Mouse (Mus musculus): ENCODE data around the gene Gm20765. TPM values are rescaled to one million over a fixed set of nuclear protein-coding genes. Genes with fewer than 3 reads are reported as not detected.
"Not testable (repeated sequence)": the region's sequence is repeated elsewhere in the genome, so short reads cannot be mapped to it uniquely, and the experiment has no call there.

Gm20765 gene
- total RNA-seq (2014; fragmentation: Nextera tagmentation) (not detected in 2 replicates), total RNA-seq (2017) (0.33 TPM in 1 of 2 replicates, not detected in the other), polyA plus RNA-seq (2012) (not detected in 2 replicates)

DNA sequence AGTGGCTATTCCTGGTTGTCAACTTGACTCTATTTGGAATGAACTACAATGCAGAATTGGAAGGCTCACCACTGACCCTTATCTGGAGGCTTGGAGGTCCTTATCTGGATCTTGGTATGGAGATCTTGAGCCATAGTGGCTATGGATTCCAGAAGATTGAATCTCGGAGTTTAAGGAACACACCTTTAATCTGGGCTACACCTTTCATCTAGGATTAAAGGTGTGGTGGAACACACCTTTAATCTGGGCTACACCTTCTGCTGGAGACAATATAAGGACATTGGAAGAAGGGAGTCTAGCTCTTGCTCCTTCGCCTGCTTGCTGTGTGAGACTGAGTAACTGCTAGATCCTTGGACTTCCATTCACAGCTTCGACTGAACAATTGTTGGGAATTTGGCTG, at the start of gene Gm20765:
Gene Gm20765, plus strand, starts transcription at position 301 of the 400 bp plus-strand sequence.
- H3K36me3 ChIP-seq (replicated peaks); H3K4me1 ChIP-seq (ENCODE audit: insufficient read depth, low read depth, low read length); DNase-seq (ENCODE audit: low spot score); H3K27me3 ChIP-seq (ENCODE audit: insufficient read depth, low read length); H3K9me3 ChIP-seq (replicated peaks); H3K4me3 ChIP-seq (ENCODE audit: low read depth, low read length); ATAC-seq (ENCODE audit: extremely low read depth, insufficient number of reproducible peaks, low FRiP score, poor library complexity, severe bottlenecking): not testable (repeated sequence)

GRCm38 (mm10) chr10:104142687-104143086, 42.6 kb upstream of the Gm20765 start, which contains the start of gene Gm21293:
Gene Gm21293, plus strand, starts transcription at chr10:104142987.
- not testable (repeated sequence) for H3K36me3 ChIP-seq (replicated peaks); H3K4me3 ChIP-seq (ENCODE audit: low read depth, low read length); DNase-seq (ENCODE audit: low spot score); ATAC-seq (ENCODE audit: extremely low read depth, insufficient number of reproducible peaks, low FRiP score, poor library complexity, severe bottlenecking); H3K27me3 ChIP-seq (ENCODE audit: insufficient read depth, low read length); H3K9me3 ChIP-seq (replicated peaks); H3K4me1 ChIP-seq (ENCODE audit: insufficient read depth, low read depth, low read length)

- not testable (repeated sequence) for H3K4me3 ChIP-seq (ENCODE audit: low read depth, low read length); H3K4me1 ChIP-seq (ENCODE audit: insufficient read depth, low read depth, low read length); H3K36me3 ChIP-seq (replicated peaks); H3K27me3 ChIP-seq (ENCODE audit: insufficient read depth, low read length); DNase-seq (ENCODE audit: low spot score); H3K9me3 ChIP-seq (replicated peaks); ATAC-seq (ENCODE audit: extremely low read depth, insufficient number of reproducible peaks, low FRiP score, poor library complexity, severe bottlenecking)
These were observed 34.1 kb upstream of the Gm20765 start, which contains the start of gene Gm6763 for GRCm38 (mm10) chr10:104151197-104151596. Gene Gm6763, plus strand, starts transcription at chr10:104151497.

DNA sequence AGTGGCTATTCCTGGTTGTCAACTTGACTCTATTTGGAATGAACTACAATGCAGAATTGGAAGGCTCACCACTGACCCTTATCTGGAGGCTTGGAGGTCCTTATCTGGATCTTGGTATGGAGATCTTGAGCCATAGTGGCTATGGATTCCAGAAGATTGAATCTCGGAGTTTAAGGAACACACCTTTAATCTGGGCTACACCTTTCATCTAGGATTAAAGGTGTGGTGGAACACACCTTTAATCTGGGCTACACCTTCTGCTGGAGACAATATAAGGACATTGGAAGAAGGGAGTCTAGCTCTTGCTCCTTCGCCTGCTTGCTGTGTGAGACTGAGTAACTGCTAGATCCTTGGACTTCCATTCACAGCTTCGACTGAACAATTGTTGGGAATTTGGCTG, 25.6 kb upstream of the Gm20765 start, which contains the start of gene Gm8764:
Gene Gm8764, plus strand, starts transcription at position 301 of the 400 bp plus-strand sequence.
- H3K27me3 ChIP-seq (ENCODE audit: insufficient read depth, low read length); H3K4me1 ChIP-seq (ENCODE audit: insufficient read depth, low read depth, low read length); ATAC-seq (ENCODE audit: extremely low read depth, insufficient number of reproducible peaks, low FRiP score, poor library complexity, severe bottlenecking); DNase-seq (ENCODE audit: low spot score); H3K4me3 ChIP-seq (ENCODE audit: low read depth, low read length); H3K9me3 ChIP-seq (replicated peaks); H3K36me3 ChIP-seq (replicated peaks): not testable (repeated sequence)

GRCm38 (mm10) chr10:104168215-104168614, 17.1 kb upstream of the Gm20765 start, which contains the start of gene Gm21304:
Gene Gm21304, plus strand, starts transcription at chr10:104168515.
- DNase-seq (ENCODE audit: low spot score); H3K36me3 ChIP-seq (replicated peaks); H3K9me3 ChIP-seq (replicated peaks); H3K4me3 ChIP-seq (ENCODE audit: low read depth, low read length); H3K4me1 ChIP-seq (ENCODE audit: insufficient read depth, low read depth, low read length); ATAC-seq (ENCODE audit: extremely low read depth, insufficient number of reproducible peaks, low FRiP score, poor library complexity, severe bottlenecking); H3K27me3 ChIP-seq (ENCODE audit: insufficient read depth, low read length): not testable (repeated sequence)

DNA sequence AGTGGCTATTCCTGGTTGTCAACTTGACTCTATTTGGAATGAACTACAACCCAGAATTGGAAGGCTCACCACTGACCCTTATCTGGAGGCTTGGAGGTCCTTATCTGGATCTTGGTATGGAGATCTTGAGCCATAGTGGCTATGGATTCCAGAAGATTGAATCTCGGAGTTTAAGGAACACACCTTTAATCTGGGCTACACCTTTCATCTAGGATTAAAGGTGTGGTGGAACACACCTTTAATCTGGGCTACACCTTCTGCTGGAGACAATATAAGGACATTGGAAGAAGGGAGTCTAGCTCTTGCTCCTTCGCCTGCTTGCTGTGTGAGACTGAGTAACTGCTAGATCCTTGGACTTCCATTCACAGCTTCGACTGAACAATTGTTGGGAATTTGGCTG, 8.6 kb upstream of the Gm20765 start, which contains the start of gene Gm21312:
Gene Gm21312, plus strand, starts transcription at position 301 of the 400 bp plus-strand sequence.
- not testable (repeated sequence) for H3K9me3 ChIP-seq (replicated peaks); H3K4me3 ChIP-seq (ENCODE audit: low read depth, low read length); H3K27me3 ChIP-seq (ENCODE audit: insufficient read depth, low read length); ATAC-seq (ENCODE audit: extremely low read depth, insufficient number of reproducible peaks, low FRiP score, poor library complexity, severe bottlenecking); H3K4me1 ChIP-seq (ENCODE audit: insufficient read depth, low read depth, low read length); H3K36me3 ChIP-seq (replicated peaks); DNase-seq (ENCODE audit: low spot score)

DNA sequence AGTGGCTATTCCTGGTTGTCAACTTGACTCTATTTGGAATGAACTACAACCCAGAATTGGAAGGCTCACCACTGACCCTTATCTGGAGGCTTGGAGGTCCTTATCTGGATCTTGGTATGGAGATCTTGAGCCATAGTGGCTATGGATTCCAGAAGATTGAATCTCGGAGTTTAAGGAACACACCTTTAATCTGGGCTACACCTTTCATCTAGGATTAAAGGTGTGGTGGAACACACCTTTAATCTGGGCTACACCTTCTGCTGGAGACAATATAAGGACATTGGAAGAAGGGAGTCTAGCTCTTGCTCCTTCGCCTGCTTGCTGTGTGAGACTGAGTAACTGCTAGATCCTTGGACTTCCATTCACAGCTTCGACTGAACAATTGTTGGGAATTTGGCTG, 8.4 kb downstream of the Gm20765 start, which contains the start of gene Gm4340:
Gene Gm4340, plus strand, starts transcription at position 301 of the 400 bp plus-strand sequence.
- not testable (repeated sequence) for H3K9me3 ChIP-seq (replicated peaks); H3K4me3 ChIP-seq (ENCODE audit: low read depth, low read length); H3K36me3 ChIP-seq (replicated peaks); H3K27me3 ChIP-seq (ENCODE audit: insufficient read depth, low read length); H3K4me1 ChIP-seq (ENCODE audit: insufficient read depth, low read depth, low read length); ATAC-seq (ENCODE audit: extremely low read depth, insufficient number of reproducible peaks, low FRiP score, poor library complexity, severe bottlenecking); DNase-seq (ENCODE audit: low spot score)

GRCm38 (mm10) chr10:104209655-104210054, 24.3 kb downstream of the Gm20765 start:
- no peak for ATAC-seq (ENCODE audit: extremely low read depth, insufficient number of reproducible peaks, low FRiP score, poor library complexity, severe bottlenecking)
- Histone ChIP-seq H3K4me1 (ENCODE audit: insufficient read depth, low read depth, low read length) (no peaks in the 10 kb centered on the region), H3K4me3 (ENCODE audit: low read depth, low read length) (no peak overlapping the region), H3K9me3 (replicated peaks) (peaks cover 8% of the 10 kb centered on the region), H3K36me3 (replicated peaks) (no peaks in the 10 kb centered on the region), H3K27me3 (ENCODE audit: insufficient read depth, low read length) (no peaks in the 10 kb centered on the region)
- DNase-seq (ENCODE audit: low spot score): no peak
- TF ChIP-seq GATA1 (IDR thresholded peaks at IDR 0.05; ENCODE audit: borderline replicate concordance, low read length) (no peak), TAL1 (conservative IDR thresholded peaks at IDR 0.05; ENCODE audit: low read depth, low read length) (no peak), GATA2 (IDR thresholded peaks at IDR 0.05; ENCODE audit: borderline replicate concordance, low read depth, low read length) (no peak), POLR2AphosphoS5 (IDR thresholded peaks at IDR 0.05; ENCODE audit: insufficient replicate concordance, low read depth, low read length) (no peak), CTCF (IDR thresholded peaks at IDR 0.05; ENCODE audit: low read depth, low read length) (no peak)

Measured in G1E (cell line).